Mouse (Mus musculus) R1 (cell line): ENCODE results near the gene Etfb.

Experiments
- DNase-seq: peaks from one replicate; pipeline ENCODE4 v3.0.0-alpha.2; 2018; ENCODE audit warnings: low read depth, low spot score

Etfb gene

DNA sequence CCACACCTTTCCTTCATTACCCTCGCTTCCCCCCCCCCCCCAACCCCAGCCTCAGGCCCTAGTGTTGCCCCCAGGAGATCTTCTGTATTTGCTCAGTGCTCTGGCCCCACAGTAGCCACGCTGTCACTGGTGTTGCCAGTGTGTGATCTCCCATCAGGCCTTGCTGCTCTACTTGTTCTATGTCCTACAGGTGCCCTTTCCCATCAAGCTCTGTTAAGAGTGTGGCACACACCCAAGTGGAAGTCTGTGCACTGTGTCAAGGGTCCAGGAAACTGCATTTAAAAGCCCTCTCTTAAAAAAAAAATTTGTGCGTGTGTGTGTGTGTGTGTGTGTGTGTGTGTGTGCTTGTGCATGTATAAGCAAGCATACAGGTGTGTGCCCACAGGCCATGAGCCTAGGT lies 4.4 kb downstream of the Etfb start:
- no peak for DNase-seq

DNA sequence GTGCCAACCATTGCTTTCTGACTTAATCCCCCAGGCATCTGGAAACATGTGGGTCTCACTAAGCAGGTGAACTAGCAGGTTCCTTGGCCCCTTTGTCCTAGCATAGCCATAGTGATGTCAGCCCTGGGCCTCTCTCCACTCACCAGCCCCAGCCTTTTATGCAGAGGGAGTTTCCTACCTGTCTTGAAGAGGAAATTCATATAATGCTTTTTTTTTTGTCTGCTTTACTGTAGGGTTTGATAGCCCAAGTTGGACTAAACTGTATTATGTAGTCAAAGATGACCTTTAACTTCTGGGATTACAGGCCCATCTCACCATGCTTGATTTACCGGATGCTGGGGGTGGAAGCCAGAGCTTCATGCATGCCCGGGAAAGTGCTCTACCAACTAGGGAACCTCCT lies 5.9 kb downstream of the Etfb start:
- no peak for DNase-seq

DNA sequence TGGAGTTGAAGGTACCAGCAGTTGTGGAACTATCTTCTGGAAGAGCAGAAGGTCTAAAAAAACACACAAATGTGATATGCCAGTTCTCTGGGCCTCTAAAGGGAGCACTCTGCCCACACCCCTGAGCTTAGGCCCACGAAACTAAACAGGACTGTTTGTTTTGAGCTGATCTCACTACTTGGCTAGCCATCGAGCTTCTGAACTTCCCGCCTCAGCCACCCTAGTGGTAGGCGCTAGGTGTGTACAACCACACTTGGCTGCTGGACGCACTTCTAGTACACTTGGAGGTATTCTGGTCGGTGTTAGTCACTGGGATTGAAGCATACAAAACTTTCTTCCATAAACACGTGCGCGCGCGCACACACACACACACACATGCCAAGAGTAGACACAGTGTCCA lies 7.8 kb downstream of the Etfb start:
- DNase-seq: no peak

DNA sequence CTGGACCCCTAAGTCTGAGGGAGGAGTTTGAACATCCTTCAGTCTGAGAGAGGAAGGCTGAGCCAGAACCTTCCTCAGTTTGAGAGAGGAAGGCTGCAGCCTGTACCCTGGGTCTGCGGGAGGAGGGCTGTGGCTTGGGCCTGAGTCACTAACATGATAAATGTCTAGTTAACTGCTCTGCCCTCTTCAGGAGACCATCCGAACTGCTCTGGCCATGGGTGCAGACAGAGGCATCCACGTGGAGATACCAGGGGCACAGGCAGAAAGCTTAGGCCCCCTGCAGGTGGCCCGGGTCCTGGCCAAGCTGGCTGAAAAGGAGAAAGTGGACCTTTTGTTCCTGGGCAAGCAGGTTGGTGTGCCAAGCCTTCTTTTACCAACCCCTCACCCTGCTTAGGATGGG lies 8.7 kb downstream of the Etfb start:
- peak; percentile 75 for DNase-seq

DNA sequence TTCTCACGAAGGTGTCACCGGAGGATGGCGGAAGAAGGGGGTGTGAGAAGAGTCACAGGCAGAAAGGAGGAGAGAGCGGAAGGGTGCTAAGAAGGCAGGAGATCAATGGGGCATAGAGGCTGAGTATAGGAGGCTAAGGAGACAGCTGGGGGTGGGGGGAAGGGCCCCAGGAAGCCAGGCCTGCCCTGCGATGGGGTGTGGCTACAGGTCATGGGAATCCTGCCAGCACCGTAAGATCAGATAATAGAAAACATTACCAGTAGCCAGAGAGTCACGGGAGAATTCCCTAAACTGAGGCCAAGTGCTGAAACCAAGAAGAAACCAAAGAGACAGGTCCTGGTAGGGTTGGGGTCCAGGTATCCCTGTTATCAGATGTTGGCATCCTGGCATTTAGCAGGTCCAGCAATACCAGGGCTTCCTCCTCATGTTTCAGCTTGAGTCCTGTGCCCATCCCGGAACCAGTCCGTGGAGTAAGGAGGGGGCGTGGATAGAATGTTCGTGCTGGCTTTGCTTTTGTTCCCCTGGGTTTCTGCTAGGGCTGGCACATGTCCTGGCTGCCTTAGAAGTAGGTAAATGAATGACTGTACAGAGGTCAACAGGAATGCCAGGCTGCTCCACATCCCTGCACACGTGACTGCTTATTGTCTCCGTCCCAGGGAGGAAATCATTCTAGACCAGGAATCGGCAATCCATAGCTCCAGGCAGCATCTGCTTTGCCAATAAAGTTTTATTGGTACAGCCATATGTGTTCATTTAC lies 9.9 kb downstream of the Etfb start:
- no peak for DNase-seq

DNA sequence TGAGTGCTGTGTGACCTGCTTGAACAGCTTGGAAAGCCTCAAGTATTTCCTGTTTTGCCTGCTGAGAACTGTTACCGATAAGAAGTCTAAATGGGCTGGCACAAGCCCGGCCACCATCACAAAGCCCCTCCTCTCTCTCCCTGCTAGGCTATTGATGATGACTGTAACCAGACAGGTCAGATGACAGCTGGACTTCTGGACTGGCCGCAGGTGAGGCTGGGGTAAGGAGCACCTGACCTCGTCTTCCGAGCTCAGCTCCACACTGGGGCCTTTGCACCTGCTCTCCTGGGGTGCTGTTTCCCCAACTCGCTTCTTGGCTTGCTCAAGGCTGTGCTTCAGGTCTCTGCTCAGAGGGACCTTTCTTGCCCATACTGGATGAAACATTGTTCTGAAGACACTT lies 10.5 kb downstream of the Etfb start:
- no peak for DNase-seq

DNA sequence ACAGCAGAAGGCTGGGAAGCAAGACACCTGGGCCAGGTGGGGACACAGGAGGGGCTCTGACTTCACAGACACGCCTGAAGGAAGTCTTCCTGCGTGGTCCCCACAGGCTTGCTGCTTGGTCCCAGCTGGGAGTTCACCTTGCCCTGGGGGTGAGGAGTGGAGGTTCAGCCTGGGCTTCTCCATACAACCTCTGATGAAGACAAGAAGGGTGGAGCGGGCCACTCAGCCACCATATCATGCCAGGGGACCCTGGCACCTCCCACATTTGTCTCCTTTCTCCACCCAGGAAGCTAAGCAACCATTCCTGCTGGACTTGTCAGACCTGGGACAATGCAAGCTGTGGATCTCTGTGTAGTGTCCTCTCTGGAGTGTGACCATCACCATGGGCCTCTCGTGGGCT lies 19.0 kb downstream of the Etfb start, which contains the start of gene Vsig10l:
Vsig10l (plus strand) TSS at position 301 of the 400 bp plus-strand sequence.
- DNase-seq: no peak

DNA sequence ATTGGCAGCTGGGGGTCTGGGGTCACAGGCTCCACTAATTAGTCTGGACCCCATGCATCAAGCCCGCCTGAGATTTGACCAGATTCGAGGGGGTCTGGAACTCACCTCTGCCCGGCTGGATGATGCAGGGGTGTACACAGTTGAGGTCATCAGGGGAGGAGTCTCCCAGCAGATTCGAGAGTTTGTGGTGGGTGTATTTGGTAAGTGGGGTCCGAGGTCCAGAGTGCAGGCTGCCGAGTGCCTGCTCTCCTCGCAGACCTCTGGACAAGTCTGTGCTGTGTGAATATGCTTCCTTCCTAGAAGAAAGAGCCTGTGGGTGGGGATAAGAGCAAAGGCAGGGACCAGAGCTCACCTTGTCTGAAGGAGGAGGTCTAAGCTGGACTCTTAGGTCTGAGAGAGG lies 20.1 kb downstream of the Etfb start:
- no peak for DNase-seq

DNA sequence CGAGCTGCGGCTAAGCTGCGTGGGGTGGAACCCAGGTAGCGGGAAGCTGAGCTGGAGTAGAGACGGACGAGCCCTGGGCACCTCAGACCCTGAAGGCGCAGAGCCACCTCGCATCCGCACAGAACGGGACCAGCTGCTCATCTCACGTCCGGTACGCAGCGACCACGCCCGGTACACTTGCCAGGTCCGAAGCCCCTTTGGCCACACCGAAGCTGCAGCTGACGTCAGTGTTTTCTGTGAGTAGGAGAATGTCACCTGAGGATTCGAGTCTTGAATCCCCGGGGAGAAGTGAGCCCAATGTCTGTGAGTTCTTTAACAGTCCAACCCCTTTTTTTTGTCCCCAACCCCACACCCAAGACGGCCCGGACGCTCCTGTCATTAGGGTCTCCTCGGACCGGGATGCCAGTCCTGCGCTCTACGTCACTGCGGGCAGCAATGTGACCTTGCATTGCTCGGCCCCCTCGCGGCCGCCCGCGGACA lies 21.0 kb downstream of the Etfb start:
- DNase-seq: no peak

DNA sequence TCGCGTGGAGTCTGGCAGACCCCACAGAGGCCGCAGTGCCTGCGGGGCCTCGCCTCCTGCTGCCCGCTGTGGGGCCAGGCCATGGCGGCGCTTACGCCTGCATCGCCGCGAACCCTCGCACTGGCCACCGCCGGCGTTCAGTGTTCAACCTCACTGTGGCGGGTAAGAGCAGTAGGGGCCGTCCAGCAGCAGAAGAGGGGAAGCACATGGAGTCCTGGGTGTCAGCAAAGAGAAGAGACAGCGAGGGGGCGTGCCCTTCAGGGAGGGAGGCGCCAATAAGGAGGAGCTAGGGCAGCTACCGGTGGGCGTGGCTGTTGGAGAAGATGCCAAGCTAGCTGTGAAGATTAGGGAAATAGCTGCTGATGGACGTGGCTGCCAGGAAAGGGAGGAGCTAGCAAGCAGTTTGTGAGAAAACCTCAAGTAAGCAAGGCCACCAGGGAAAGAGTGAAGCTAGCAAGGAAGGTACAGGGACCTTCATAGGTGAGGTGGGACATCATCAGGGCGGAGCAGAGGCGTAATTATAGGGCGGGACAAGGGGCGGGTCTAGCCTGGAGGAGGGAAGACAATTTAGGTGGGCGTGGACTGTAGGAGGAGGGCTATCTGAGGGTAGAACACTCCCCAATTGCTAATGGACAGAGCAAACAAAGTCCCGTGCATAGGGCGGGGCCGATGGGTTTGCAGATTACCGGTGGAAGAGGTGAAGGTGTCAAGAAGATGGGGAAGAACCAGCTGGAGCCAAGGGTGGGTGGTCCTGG lies 21.6 kb downstream of the Etfb start:
- peak; percentile 97 for DNase-seq

DNA sequence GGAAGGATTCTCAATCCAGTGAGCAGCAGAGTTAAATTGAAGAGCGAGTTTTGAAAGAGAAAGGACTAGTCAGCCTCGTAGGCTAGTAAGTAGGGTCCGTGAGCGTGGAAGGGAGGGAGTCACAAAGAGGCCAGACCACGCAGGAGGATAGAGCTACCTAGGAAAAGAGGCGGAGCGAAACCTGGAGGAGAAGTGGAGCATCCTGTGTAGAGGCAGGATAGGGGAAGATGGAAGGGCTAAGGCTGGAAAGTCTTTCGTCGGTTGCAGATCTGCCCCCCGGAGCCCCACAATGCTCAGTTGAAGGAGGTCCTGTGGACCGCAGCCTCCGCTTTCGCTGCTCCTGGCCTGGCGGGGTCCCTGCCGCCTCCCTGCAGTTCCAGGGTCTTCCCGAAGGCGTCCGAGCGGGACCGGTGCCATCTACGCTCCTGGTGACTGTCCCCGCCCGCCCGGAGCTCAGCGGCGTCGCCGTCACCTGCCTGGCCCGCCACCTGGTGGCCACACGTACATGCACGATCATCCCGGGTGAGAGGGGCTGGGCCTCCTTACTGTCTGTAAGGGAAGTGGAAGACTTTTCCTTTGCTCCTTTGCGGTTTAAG lies 22.3 kb downstream of the Etfb start:
- DNase-seq: peak; percentile 87

DNA sequence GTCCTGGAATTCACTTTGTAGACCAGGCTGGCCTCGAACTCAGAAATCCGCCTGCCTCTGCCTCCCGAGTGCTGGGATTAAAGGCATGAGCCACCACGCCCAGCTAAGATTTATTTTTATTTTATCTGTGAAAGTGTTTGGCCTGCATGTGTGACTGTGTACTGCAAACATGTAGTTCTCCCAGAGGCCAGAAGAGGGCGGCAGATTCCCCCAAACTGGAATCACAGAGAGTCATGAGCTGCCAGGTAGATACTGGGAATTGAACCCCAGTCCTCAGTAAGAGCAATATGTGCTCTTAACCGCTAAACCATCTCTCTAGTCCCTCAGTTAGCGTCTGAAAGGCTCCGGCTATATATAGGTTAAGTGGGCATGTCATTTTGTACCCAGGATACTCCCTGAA lies 26.5 kb downstream of the Etfb start:
- peak; percentile 73 for DNase-seq

DNA sequence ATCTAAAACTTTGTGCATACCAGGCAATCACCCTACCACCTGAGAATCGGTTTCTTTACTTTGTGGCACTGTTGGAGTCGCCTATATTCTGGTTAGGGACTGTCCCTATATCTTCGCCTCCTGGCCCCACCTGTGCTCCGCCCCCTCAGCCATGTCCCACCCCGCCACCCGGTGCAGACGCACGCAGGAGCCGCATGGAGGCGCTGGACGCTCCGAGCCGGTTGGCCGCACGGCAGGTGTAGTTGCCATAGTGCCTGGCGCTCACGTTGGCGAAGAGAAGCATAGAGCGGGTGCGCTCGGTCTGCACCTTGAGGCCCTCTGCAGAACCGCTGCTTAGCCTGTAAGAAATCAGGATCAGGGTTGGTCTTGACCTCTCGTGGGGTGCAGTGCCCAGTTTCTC lies 31.8 kb downstream of the Etfb start:
- DNase-seq: peak; percentile 84

DNA sequence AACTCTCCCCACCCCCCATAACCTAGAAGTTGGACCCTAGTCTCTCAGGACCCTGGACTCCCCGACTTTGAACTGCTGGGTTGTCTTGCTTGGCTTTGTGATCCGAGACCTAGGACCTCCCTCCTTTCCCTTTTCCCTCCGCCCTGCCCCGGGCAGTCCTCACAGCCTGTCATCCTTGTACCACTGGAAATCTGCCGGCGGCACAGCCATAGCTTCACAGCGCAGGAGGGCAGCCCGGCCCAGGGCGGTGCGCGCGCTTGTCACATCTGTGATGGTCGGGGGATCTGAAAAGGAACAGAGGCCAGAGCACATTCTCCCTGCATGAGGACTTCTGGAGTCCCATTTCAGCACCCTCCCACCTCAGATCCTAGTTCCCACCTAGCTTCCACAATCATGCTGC lies 32.5 kb downstream of the Etfb start:
- peak; percentile 21 for DNase-seq

DNA sequence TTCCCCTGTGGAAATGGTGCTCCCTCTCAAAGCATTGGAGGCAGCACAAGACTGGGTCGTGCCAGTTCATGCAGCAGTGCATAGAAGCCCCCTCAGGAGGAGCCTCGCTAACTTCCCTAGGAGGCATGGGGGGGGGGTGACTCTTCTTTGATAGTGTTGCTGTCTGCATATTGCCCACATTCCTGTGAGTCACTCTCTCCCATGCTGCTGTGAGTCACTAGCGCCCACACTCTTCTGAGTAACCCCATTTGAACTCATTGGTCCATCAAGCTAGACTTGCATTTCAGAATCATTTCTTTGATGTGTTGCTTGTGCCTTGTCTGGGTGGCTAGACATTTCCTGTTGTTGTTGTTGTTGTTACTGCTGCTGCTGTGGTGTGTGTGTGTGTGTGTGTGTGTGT lies 37.3 kb downstream of the Etfb start:
- no peak for DNase-seq

DNA sequence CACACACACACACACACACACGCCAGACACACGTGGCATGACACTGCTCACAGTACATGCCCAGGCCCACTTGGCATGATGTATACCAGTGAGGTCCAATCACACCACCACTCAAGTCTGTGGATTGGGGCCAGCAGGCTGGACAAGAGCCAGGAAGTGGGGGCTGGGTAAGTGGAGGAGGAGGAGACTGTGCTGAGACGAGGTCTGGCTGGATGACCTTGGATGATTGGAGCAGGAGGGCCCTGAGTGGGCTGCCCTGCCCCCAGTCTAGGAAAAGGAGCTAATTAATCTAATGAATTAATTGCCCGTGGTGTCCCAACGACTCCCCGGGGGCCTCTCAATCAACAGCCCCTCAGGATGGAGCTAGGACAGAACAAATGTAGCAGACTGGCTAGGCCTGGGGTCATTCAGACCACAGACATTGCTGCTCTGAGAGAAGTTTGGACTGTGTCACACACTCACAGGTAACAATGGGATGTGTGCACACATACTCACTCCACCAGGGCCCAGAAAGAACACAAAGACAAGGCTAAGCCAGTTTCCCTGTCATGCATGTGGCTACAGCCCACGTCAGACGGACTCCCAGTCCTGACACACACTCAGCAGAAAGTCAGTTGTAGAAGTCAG lies 38.3 kb downstream of the Etfb start:
- DNase-seq: no peak

DNA sequence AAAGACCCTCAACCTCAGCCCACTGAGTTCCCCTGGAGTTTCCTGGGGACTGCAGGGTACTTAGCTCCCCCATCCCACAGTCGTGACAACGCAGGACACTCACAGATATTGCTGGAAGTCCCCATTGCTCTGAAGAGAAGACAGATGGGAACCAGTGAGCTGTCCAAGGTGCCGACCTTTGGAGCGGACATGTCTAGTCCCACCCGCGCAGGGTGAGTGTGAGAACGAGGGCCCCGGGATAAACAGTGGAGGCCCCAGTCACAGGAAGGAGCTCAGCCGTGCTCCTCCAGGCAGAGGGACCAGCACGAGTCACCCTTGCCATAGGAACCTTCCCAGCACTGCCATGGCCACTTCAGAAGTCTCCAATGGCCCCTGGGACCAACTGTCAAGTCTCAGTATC lies 39.4 kb downstream of the Etfb start:
- DNase-seq: peak; percentile 52

DNA sequence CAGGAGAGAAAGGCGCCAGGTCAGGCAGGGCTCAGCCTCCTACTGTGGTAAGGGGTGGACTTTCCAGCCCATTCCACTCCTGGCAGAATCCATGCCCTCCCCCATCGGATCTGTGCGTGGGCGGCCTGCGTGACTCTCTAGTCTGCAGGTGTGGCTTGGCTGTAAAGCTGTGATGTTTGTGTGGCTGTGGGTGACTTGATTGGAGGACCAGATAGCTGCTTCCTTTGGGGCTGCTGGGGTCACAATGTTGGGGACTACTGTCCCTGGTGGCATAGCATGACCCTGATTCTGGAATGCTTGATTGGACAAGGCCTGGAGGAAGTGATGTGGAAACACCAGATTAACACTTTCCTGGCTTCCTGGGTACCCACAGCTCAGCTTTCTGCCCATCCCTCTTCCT lies 44.8 kb downstream of the Etfb start:
- DNase-seq: no peak

DNA sequence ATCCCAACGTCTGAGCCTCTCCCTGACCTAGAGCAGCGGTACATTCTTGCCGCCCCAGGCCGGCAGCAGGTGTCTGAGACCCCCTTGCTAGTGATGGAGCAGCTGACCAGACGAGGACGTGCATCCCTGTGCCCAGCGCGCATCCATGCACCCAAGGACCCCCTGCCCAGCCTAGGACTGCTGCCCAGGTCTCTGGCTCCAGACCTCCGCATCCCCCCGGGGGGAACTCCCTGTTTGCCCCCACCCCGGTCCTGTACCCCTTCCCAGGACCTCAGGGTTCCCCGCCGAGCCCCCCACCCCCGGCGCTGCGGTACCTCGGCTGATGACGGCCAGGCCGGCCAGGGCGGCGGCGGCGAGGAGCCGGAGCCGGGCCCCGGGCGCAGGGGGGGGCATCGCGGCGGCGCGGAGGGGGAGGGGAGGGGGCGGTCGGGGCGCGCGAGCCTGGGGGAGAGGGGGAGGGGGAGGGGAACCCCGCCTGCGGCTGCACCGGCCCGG lies 45.8 kb downstream of the Etfb start, which contains the start of gene Iglon5:
Iglon5 (minus strand) TSS at position 445 of the 495 bp plus-strand sequence.
- DNase-seq: no peak

DNA sequence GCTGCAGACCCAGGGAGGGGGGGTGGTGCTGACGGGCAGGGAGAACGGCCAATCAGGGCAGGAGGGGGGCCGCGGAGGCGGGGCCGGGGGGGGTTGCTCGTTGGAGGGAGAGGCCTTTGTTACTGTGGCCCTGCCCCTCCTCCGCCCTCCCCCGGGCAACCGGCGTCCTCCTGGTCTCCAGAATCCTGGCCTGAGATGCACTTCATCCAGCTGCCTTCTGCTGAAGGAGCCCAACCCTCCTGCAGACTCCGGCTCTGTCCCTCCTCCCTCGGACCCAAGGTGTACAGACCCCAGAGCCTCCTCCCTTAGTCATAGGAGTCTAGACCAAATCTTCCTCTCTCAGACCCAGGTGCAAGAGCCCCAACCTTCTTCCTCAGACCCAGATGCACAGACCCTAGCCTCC lies 46.3 kb downstream of the Etfb start:
- DNase-seq: peak; percentile 59

DNA sequence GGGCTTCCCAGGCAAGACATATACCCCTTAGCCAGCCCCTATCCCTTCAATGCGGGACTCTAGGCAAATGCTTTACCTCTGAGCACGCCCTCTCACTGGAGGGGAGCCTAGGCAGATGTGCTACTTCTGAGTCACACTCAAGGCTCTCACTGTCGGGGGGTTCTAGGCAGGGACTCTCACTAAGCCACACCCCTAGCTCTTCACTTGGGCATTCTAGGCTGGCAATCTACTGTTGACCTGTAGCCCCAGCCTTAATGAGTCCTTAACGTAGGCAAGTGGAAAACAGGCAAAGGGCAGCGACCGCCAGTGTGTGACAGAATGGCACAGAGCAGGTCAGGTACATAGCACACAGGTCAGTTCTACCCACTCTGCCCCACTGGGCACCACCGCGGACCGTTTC lies 47.0 kb downstream of the Etfb start:
- no peak for DNase-seq
